Mouse (Mus musculus) gonadal fat pad, adult 2 months (tissue): ENCODE measurements at regions not wholly inside any gene's neighbourhood (a gene's known extent, or its start where the extent isn't known, plus 50 kb on each side); places are given as distances from the start of the nearest gene placed in this dataset.

ENCODE experiments used
- DNase-seq: peaks from one replicate; pipeline ENCODE4 v3.0.0-alpha.2; 2012; ENCODE audit warnings: low read depth

DNA sequence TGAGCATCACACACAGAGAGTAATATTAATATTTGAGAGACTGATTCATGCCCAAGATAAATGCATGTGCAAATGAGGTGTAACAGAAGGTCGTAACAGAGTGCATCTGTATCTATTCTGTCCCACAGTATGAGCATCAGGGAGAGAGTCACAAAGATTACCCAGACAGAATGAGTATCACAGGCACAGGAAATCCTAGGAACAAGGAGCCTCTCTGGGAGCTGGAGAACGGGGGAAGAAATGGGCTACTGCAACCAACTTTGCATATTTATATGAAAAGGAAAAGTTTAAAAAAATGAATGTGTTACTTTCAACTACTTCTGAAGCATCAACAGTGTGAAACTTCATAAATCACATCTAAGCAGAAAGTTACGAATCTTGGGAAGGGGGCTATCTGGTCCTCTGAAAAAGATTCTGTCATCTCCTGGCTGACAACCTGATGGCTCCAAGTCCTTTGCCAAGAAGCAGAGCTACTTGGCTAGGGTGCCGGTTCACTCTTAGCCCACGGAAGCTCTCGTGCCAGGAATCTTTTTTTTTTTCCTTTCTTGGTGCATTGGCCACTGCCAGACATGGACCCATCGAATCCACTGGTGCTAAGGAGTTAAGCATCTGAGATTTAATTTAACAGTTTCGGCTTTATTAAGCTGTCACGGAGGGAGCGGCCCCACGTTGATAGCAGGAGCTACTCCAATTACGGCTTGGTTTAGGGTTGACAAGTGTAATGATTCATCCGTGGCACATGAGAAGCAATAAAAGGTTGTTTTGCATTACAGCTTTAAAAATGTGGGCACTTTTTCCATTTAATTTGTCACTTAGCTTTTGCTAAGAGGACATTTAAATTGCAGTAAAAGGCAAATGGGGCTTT is 277.6 kb upstream of the Smim15 start:
- no peak for DNase-seq

DNA sequence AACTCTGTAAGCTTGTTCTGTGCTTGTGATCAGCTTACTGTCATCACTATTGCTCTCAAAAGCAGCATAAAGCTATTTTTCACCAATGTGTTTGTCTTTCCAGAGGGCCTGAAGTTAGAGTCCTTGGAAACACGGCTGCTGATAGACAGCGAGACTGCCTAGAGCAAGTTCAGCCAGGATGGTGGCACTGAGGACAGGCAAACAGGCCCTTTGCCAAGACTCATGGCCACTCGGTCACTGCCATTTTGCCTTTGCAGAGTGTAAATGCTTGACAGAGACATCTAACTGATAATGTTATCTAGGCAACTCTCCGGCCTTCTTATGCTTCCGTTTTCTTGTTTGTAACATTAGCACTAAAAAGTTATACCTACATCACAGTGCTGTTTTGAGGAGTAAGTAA is 280.3 kb upstream of the Smim15 start:
- DNase-seq, result no peak

DNA sequence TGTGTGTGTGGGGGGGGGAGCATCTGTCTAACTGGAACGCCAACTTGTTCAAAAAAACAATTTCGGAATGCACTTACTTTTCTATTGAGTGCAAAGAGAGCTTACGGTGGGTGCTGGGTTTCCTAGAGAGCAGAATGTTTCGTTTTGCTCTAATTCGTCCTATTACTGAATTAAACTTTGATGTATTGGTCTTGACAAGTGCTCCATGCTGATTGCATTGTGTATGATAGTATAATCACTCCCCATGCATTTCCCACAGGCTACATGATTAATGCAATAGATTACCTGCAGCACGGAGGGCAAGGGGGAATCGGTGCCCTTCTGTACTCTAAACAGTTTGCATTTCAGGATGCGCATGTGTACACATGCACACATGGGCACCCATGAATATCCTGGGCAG is 283.7 kb upstream of the Smim15 start:
- DNase-seq, result no peak

DNA sequence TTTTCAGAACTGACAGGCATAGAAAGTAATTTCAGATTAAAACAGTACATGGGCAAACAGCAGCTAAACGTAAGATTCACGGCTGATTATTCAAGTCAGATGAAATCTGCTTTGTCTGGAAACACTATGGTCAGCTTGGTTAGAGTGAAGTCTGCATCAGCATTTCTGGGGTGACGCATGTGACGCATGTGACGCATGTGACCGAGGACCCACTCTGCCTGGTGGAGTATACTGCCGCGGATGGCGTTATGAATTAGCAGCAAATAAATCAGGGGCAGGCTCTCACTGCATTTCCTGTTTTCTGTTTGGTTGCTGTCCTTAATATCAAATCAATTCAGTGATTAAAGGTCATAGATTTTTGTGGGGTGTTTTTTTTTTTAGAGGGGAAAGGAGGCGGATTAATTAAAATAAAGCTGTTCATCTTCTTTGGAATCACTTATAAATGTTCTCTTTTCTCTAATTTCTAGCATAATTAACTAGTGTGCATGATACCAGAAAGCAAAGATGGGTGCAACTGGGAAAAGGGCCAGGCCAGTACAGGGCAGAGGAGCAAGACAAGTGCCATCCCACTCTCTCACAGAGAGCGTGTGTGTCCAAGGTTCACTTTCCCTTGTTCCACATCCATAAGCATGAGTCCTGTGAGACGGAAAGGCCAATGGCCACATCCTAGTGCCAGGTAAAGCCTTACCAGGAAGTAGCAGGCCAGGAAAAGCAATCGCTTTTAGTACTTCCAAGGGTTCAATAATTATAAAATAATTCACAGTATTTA is 285.7 kb upstream of the Smim15 start:
- DNase-seq, result no peak

DNA sequence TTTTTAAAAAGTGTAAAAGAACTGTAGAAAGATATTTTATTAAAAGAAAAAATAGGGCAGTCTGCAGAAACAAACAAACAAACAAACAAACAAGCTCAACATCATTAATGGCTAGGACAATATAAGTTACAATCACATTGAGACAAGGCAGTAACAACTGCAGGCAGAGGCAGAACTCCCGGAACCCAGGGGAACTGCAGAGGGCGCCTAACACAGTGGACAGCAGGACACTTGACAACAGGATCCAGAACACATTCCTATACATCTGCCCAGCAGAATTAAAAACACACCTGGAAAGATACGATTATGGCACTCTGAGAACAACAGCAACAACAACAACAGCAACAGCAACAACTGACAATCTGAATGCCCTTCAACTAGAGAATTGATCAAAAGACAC is 291.5 kb upstream of the Smim15 start:
- DNase-seq, result no peak

DNA sequence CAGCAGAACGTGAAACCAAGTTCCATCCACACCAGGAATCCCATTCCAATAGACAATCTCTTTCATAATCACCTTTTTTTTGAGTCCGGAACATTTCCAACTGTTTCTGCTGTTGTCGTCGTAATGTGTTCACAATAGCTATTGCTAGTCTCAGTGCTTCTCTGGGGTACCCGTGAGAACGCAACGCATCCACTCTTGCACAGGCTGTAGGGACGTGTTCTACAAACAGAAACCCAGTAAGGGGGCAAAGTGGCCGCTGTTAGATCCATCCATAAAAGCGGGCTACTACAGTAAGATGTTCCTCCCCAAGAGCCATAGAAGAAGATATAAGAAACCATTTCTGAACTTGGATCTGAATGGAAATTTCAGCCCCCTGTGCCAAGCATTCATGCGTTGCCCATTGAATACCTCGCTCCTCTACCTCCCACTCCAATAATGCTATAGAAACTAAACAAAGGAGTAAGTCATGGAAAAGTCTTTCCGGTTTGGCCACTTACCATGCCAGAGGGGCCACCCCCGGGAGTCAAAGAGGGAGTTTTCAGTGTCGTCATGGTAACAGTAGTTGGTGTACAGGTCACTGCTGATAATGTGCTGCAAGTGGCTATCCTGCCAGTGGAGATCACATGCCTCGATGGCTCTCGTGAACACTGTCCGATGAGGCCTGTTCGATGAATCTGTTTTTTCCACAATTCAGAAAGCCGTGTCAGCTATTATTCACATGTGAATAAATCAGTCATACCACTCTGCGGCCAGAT is 300.6 kb upstream of the Smim15 start:
- no peak for DNase-seq

DNA sequence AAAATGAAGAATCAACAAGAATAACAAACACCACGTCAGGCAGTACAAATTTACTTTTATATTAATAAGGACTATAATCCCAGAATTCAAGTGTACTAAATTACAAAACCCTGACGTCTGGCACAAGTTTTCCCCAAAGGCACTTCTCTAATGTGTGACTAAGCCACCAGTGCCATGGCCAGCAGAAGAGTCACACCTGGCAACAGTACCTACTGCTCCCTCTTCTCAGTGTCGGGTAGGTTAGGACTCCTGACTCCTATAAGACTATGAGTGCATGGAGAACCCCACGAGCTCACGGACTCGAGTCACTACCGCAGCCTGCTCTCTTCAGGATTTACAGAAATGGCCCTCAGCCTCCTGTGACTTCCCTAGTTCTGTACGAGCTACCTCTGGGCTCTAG is 307.7 kb upstream of the Smim15 start:
- no peak for DNase-seq

DNA sequence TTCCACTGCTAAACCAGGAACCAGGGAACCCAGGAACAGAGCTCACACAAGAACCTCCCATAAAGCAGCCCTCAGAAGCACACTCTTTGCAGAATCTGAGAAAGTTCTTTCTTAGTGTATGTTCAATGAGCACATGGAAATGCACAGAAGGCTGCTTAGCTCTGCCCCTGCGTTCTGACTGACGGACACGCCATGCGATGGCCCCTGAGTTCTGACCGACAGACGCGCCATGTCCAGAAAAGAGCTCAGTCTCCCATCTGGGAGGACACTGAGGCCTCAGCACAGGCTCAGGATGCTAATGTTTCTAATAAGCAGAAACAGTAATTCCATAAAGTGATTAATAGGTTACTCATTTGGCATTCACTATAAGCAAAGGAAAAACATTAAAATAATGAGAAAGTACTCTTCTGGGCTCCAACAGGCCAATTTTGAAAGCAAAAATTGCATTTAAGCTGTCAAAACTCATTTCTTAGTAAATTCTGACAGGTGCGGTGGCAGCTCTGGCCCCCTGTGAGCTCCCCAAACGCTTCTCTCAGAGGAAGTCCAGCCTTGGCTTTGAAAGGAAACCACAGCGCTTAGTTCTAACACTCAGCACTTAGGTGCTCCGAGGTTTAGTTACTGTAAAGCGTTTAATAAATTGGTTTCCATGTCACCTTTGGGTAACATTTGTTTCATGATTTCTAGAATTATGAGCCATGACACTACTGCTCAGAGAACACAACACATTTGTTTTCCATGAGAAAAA is 309.9 kb upstream of the Smim15 start:
- DNase-seq, result no peak

DNA sequence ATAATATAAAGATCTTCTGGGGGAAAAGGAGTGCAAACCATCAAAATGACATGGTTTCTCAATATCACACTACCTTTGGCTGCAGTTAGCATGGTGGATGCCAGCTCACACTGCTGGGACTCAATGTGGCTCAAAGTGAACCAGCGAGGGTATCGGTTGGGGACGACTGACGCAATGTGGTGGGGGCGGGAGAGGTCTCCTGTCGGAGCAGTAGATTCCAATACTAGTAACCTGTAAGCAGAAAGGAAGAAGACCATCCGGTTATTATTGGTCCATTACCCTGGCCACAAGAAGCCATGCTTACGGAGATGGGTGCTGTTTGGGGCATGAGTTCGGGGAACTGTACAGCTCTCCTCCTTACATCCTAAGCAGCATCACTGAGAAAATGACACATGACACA is 313.3 kb upstream of the Smim15 start:
- DNase-seq, result no peak

DNA sequence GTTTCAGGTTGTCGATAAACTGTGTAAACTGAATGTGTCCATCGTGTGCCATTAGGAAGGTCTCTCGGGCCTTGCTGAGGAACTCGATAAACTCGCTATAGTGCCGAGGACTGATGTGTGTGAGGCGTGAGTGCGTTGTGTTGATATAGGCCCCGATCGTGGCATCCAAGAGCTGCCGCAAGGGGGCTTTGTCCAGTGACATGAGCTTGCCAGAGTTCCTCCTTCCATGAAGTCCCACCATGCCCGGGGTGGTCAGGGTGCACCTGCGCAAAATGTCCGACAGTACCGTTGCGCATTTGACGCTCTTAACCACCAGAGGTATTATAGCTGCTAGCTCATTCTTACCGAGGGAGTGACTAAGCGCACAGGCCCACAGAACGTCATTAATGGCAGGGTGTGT is 317.8 kb upstream of the Smim15 start:
- no peak for DNase-seq

DNA sequence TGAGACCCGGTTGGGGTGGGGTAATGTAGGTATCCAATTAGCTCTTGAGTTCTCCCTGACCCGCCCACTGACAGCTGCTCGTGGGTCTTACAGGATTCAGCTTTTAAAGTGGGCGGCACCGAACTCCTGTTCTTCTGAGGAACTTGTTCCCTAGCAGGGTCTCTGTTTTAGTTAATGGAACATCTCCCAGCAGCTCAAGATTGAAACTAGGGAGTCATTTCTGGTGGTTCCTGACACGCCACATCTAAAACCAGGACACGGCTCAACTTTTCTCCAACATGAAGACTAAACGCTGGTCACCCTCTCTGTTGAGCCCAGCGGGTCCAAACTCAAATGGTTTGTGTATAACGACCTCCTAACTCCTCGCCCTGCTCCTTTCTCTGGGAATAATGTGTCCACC is 322.3 kb upstream of the Smim15 start:
- DNase-seq, result no peak

DNA sequence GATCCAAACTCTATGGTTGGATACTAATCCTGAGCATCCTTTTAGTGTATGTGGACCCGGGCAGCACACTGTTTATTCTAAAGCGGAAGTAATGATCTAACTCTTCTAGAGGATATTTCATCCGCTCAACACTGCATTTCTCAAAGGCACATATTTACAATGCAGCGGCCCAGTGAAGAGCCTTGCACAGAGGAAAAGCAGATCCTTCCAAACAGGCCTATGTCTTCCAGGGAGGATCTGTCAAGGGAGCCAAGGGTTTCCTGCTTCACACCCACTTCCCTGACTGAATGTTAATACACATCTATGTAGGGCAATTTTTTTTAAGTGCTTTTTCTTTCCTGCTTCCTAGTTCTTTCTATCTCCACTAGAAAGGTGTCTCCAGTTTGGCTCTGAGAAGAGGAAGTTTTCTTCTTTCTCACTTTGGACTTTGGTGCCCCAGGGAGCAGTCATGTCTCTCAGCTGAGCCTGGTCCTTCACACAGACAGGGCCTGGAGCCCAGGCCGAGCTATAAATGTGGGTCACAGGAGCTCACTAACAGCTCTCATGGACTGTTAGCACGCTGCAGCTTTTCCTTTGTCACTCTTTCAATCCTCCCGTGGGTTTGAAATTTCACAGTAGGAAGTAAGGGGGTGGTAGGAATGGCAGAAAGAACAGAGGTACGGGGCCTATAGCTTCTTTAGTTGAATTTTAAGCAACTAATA is 323.2 kb upstream of the Smim15 start:
- DNase-seq, result no peak

DNA sequence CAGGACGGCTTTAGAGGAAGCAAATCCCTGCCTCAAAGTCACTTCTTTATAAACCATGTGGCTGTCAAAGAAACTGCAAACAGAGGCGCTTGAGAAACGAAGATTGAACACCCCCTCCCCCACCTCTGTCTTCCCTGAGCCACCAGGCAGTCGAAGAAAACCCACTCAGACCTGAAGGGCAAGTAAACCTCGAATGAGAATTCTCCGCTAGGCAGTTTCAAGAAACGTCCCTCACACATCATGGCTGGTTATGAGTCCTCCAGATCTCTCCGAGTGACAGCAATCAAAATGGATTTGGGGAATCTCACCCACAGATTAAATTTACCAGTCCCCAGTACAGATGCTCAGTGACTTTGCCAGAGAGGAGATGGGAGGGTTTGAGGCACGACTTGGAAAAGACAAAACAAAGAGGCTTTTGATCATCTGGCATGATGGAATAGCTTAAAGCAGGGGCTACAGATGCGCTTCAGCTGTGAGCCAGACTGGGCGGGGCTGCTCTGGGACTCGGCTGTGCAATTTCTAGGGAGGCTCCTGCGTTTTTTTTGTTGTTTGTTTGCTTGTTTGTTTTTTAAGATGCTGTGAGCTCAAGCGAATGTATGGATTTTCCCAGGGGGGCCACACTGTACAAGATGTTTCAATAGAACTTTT is 325.1 kb upstream of the Smim15 start:
- DNase-seq, result no peak

DNA sequence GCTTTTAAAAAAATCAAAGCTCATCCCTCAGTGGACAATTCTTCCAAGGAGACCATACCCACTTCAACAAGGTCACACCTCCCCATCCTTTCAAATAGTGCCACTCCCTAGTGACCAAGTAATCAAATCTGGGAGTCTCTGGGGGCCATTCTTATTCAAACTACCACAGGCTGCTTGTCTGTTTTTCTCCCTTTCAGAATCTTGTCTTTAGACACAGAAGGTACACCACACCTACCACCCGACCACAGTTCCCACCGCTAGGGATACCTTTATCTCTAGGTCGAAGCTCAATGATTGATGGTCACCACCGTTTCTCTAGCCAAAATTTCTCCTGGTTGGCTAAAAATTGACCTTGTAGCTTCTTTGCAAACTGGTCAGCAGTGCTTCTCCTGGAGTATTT is 328.6 kb upstream of the Smim15 start:
- DNase-seq, result no peak

DNA sequence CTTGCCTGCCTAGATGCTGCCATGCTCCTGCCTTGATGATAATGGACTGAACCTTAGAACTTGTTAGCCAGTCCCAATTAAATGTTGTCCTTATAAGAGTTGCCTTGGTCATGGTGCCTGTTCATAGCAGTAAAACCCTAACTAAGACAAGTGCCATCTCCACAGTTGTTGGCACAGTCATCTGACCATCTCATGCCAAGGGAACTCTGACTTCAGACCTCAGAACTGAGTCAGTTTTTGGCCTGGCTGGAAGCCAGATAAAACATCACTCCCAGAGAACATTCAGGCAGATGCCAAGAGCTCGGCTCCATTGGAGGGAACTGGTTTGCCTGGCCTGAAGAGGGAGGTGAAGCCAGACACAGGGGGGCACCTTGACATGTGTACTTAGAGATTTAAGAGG is 330.2 kb upstream of the Smim15 start:
- peak; percentile 22 for DNase-seq

DNA sequence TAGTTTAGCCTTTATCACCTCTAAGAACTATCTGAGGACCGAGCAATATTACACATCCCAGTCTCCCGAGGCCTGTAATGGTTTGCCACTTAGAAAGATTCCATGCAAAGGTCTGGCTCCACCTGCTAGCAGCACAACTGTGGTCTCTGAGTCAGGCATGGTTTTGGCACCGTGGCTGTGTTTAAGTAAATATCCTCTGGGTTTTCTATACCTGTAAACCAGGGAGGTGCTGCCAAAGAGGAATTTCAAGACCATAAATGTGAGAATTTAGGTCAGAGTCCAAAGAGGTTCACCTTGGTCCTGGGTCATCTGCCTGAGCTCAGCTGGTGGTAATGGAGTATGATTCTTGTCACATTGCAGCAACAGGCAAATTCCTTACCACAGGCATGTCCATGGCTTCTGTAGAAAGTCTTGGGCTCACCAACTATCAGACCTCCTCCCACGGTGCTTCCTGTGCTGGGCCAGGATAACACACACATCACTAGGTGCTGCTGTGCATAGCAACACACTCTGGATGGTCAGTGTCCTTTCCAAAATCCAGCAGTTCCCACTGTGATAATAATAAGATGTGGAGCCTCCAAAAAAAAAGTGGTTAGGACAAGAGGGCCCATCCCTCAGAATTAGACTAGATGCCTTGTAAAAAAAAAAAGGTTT is 332.8 kb upstream of the Smim15 start:
- no peak for DNase-seq

DNA sequence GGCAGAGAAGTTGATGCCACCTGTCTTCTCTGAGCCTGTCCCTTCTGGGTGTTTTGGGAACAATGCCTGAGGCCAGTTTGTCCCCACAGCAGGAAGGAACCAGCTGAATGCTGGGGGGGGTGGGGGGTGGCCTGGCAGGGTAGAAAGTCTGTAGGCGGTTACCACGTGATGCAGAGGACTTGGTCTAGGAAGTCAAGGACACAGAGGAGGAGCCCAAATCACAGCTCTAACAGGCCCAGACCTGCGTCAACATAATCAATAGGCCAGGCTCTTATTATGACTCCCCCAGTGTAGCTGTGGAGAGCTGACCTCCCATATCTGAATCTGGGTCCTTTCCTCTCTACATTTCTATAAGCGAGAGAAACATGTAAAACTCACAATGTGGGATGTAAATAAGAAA is 333.9 kb upstream of the Smim15 start:
- no peak for DNase-seq

DNA sequence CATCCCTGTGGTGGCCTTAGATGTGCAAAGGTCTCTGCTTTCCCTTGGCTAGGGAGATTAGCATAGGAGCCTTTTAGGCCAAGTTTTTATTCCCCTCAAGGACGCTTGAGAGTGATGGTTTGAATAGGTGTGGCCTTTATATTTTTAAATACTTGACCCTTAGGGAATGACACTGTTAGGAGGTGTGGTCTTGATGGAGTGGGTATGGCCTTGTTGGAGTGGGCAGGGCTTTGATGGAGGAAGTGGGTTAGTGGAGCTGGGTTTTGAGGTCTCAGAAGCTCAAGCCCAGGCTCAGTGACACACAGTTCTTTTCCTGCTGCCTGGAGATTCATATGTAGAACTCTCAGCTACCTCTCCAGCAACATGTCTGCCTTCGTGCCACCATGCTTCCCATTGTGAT is 334.4 kb upstream of the Smim15 start:
- no peak for DNase-seq

DNA sequence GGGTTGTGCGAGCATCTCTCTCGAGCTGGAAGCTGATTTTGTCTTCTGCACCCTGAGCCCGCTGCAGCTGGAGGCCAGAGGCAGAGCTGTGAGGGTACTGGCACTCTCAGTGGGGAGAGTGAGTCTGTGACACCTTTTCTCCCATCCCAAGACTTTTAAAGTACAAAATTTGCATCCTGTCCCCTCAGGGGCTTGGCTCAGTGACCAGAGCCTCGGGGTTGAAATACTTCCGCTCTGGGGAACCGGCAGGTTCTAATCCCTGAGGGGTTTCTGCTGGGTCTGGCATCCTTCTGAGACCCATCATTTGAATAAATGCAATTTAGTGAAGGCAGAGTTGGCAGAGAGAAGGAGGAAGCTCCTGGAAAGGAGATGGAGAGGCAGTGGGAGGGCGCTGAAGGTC is 340.5 kb upstream of the Smim15 start:
- no peak for DNase-seq
